In the genomic region with DNA sequence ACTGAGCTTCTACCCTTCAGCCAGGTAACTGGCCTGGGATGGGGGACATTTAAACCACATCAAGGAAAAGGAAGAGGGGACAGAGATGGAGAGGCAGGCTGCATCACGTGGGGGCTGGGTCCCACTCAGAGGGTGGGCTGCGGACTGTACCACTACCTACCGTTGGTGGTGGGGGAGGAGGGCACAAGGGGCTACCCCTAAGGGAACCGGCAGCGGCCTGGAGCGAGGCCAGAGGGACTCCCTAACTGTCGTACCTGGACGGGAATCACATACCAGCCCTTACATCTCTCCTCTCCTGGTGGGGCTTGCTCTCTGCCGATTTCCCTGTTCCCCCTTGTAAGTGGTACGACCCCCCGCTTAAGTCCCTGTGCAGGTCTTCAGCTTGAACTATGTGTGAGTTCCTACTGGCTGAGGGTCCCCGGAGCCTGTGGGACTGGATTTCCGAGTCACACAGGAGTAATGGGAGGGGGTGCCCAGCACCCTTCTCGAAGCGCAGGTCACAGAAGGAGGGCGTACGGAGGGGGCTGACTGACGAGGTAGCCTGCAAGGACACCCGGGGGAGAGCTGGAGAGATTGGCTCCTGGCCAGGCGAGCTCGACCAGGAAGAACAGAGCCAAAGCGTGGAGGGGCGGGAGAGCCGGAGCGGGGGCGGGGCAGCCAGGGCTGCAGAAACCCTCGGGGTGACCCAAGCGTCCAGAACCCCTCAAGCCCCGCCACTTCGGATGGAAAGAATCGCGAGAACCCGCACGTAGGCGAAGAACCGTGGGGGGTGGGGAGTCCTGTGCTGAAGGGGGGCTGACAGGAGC, we compare ENCODE assay signal across 7 mouse cellular contexts. TPM values are rescaled to one million over a fixed set of nuclear protein-coding genes. Genes with fewer than 3 reads are reported as not detected.
DNase-seq lines count a peak whose midpoint lies in the region; ATAC-seq and TF ChIP-seq lines count a peak whose summit lies in the region.

No protein-coding gene starts in this region.

- under 1% methylated on average over 36 of the region's 36 CpGs for WGBS in heart, postnatal 0 days
- 2% methylated on average over 36 of the region's 36 CpGs for WGBS in stomach, postnatal 0 days

- DNase-seq in urinary bladder, postnatal 14 days (ENCODE audit: low spot score) = peak; percentile 64
- no peak for DNase-seq in urinary bladder, adult 2 months (ENCODE audit: low spot score)
- peak; percentile 85 for DNase-seq in embryo, embryonic 10.5 days (ENCODE audit: low spot score)
- DNase-seq in heart, postnatal 0 days (ENCODE audit: low spot score) = peak; percentile 60
- DNase-seq in kidney, postnatal 36 days = peak; percentile 54 to 73
- DNase-seq in mesoderm, embryonic 11.5 days (ENCODE audit: low read depth, low spot score) = peak; percentile 84
- peak; percentile 87 for DNase-seq in stomach, postnatal 0 days (ENCODE audit: low spot score)

- ATAC-seq in heart, postnatal 0 days (ENCODE audit: insufficient read depth, low read depth) = peak; percentile 28; the same call in 1 of the 2 replicates
- peak; percentile 19 for ATAC-seq in stomach, postnatal 0 days (ENCODE audit: low FRiP score, low TSS enrichment)

- no peak overlapping the region for H3K27ac ChIP-seq in heart, postnatal 0 days (ENCODE audit: low read depth)
- peak overlapping the region; percentile 24 for H3K27ac ChIP-seq in stomach, postnatal 0 days (replicated peaks)

- peak overlapping the region; percentile 84 for H3K4me2 ChIP-seq in heart, postnatal 0 days (ENCODE audit: low read depth, low read length)
- H3K4me2 ChIP-seq in stomach, postnatal 0 days (replicated peaks; ENCODE audit: low read depth) = peak overlapping the region; percentile 73

- peak overlapping the region; percentile 38; the same call in 1 of the 2 replicates for H3K9ac ChIP-seq in heart, postnatal 0 days (replicated peaks; ENCODE audit: low read depth, low read length)
- peak overlapping the region; percentile 61 for H3K9ac ChIP-seq in stomach, postnatal 0 days (ENCODE audit: low read length)

- no peak for TF ChIP-seq CTCF in heart, postnatal 0 days (IDR thresholded peaks at IDR 0.05; ENCODE audit: low read depth)
- TF ChIP-seq CTCF in stomach, postnatal 0 days (IDR thresholded peaks at IDR 0.05; ENCODE audit: low read depth) = no peak

- H3K36me3 ChIP-seq in heart, postnatal 0 days (replicated peaks; ENCODE audit: control insufficient read depth, insufficient read depth, low read length) = no peaks in the 10 kb centered on the region
- no peaks in the 10 kb centered on the region for H3K36me3 ChIP-seq in stomach, postnatal 0 days (ENCODE audit: control insufficient read depth, insufficient read depth, low read length)

- H3K9me3 ChIP-seq in heart, postnatal 0 days (replicated peaks; ENCODE audit: control insufficient read depth, low read length) = no peaks in the 10 kb centered on the region
- no peaks in the 10 kb centered on the region for H3K9me3 ChIP-seq in stomach, postnatal 0 days (ENCODE audit: control insufficient read depth, low read length)

- H3K4me3 ChIP-seq in heart, postnatal 0 days (ENCODE audit: low read depth, low read length) = peak overlapping the region; percentile 57
- H3K4me3 ChIP-seq in stomach, postnatal 0 days (ENCODE audit: low read depth, low read length) = peak overlapping the region; percentile 44

- peaks cover 43% of the 10 kb centered on the region for H3K4me1 ChIP-seq in heart, postnatal 0 days (ENCODE audit: control insufficient read depth, insufficient read depth)
- peaks cover 4% of the 10 kb centered on the region for H3K4me1 ChIP-seq in stomach, postnatal 0 days (replicated peaks; ENCODE audit: control insufficient read depth, insufficient read depth)

- no peak for TF ChIP-seq EP300 in heart, postnatal 0 days (IDR thresholded peaks at IDR 0.05; ENCODE audit: low read depth)
- no peak for TF ChIP-seq EP300 in stomach, postnatal 0 days (optimal IDR thresholded peaks at IDR 0.05)

- H3K27me3 ChIP-seq in heart, postnatal 0 days (ENCODE audit: control insufficient read depth, insufficient read depth, low read length) = peaks cover 29% of the 10 kb centered on the region
- no peaks in the 10 kb centered on the region for H3K27me3 ChIP-seq in stomach, postnatal 0 days (ENCODE audit: control insufficient read depth, insufficient read depth, low read length)

RNA-seq across cellular contexts. Expression of a gene that starts 1.1 kb away (rescaled TPM):
- polyA plus RNA-seq in urinary bladder, adult 2 months (2012; rRNA removed) = 6.3 and 7.2 TPM in 2 replicates
- 5.3 and 5.7 TPM in 2 replicates for total RNA-seq in heart, postnatal 0 days (2014; rRNA removed; ENCODE audit: low replicate concordance)
- polyA plus RNA-seq in heart, postnatal 0 days (2015; fragmentation: Nextera tagmentation; extraction: Ambion mirVana) = 0.75 and 1.0 TPM in 2 replicates
- 0.67 and 0.90 TPM in 2 replicates for polyA plus RNA-seq in stomach, postnatal 0 days (2015; fragmentation: Nextera tagmentation; extraction: Ambion mirVana)

RNA-seq across cellular contexts. Expression of a gene that starts 4.8 kb away (rescaled TPM):
- polyA plus RNA-seq in urinary bladder, adult 2 months (2012; rRNA removed) = 11.5 and 13.2 TPM in 2 replicates
- 0.43 and 2.7 TPM in 2 replicates for total RNA-seq in heart, postnatal 0 days (2014; rRNA removed; ENCODE audit: low replicate concordance)
- 2.6 TPM in 2 replicates for polyA plus RNA-seq in heart, postnatal 0 days (2015; fragmentation: Nextera tagmentation; extraction: Ambion mirVana)
- 28.4 and 34.4 TPM in 2 replicates for polyA plus RNA-seq in stomach, postnatal 0 days (2015; fragmentation: Nextera tagmentation; extraction: Ambion mirVana)

RNA-seq across cellular contexts. Expression of a gene that starts 4.9 kb away (rescaled TPM):
- polyA plus RNA-seq in urinary bladder, adult 2 months (2012; rRNA removed) = 15.6 and 25.0 TPM in 2 replicates
- 2.5 and 11.2 TPM in 2 replicates for total RNA-seq in heart, postnatal 0 days (2014; rRNA removed; ENCODE audit: low replicate concordance)
- polyA plus RNA-seq in heart, postnatal 0 days (2015; fragmentation: Nextera tagmentation; extraction: Ambion mirVana) = 2.7 and 3.1 TPM in 2 replicates
- 4.3 and 5.0 TPM in 2 replicates for polyA plus RNA-seq in stomach, postnatal 0 days (2015; fragmentation: Nextera tagmentation; extraction: Ambion mirVana)

RNA-seq across cellular contexts. Expression of a gene that starts 14.5 kb away (rescaled TPM):
- not detected in 2 replicates for polyA plus RNA-seq in urinary bladder, adult 2 months (2012; rRNA removed)
- total RNA-seq in heart, postnatal 0 days (2014; rRNA removed; ENCODE audit: low replicate concordance) = not detected in 2 replicates
- not detected in 2 replicates for polyA plus RNA-seq in heart, postnatal 0 days (2015; fragmentation: Nextera tagmentation; extraction: Ambion mirVana)
- not detected in 2 replicates for polyA plus RNA-seq in stomach, postnatal 0 days (2015; fragmentation: Nextera tagmentation; extraction: Ambion mirVana)

RNA-seq across cellular contexts. Expression of a gene that starts 17.7 kb away (rescaled TPM):
- not detected in 2 replicates for polyA plus RNA-seq in urinary bladder, adult 2 months (2012; rRNA removed)
- not detected in 2 replicates for total RNA-seq in heart, postnatal 0 days (2014; rRNA removed; ENCODE audit: low replicate concordance)
- polyA plus RNA-seq in heart, postnatal 0 days (2015; fragmentation: Nextera tagmentation; extraction: Ambion mirVana) = not detected in 2 replicates
- not detected in 2 replicates for polyA plus RNA-seq in stomach, postnatal 0 days (2015; fragmentation: Nextera tagmentation; extraction: Ambion mirVana)
